Mouse (Mus musculus) neural tube, embryonic 11.5 days (tissue): ENCODE measurements around the gene Gm42742. TPM values are rescaled to one million over a fixed set of nuclear protein-coding genes. Genes with fewer than 3 reads are reported as not detected.

Source experiments
- ATAC-seq: fragments of 200-750 bp; cut with Nextera tagmentation; 2 replicates; pipeline ENCODE4 v1.8.0; 2017; ENCODE audit warnings: moderate number of reproducible peaks, mild to moderate bottlenecking, moderate TSS enrichment, moderate library complexity; ENCODE audit not compliant: insufficient read depth, low FRiP score, low TSS enrichment
- DNase-seq: peaks from one replicate; pipeline ENCODE4 v3.0.0-alpha.2; 2015; ENCODE audit warnings: low spot score
- H3K27ac ChIP-seq: fragments of 300-500 bp; sonication (generic); 2 replicates; pipeline ENCODE4 v1.5.1; 2014; ENCODE audit warnings: low read depth, mild to moderate bottlenecking, low read length
- H3K27me3 ChIP-seq: fragments of 300-500 bp; sonication (generic); 2 replicates; pipeline ENCODE4 v1.6.1; 2014; ENCODE audit warnings: mild to moderate bottlenecking, low read length, mixed read lengths; ENCODE audit not compliant: control insufficient read depth, insufficient read depth
- H3K36me3 ChIP-seq: fragments of 300-500 bp; sonication (generic); 2 replicates; pipeline ENCODE4 v1.6.1; 2014; ENCODE audit warnings: mild to moderate bottlenecking, low read length, moderate library complexity, mixed read lengths; ENCODE audit not compliant: control insufficient read depth, insufficient read depth
- H3K4me1 ChIP-seq: fragments of 300-500 bp; sonication (generic); 2 replicates; pipeline ENCODE4 v1.6.1; 2014; ENCODE audit warnings: low read length, mixed read lengths; ENCODE audit not compliant: control insufficient read depth, insufficient read depth
- H3K4me2 ChIP-seq: fragments of 300-500 bp; sonication (generic); 2 replicates; pipeline ENCODE4 v1.6.1; 2014; ENCODE audit warnings: low read depth, mild to moderate bottlenecking, moderate library complexity
- H3K4me3 ChIP-seq: fragments of 300-500 bp; sonication (generic); 2 replicates; pipeline ENCODE4 v1.5.1; 2014; ENCODE audit warnings: low read depth, low read length
- H3K9ac ChIP-seq: fragments of 300-500 bp; sonication (generic); 2 replicates; pipeline ENCODE4 v1.6.1; 2014; ENCODE audit warnings: mild to moderate bottlenecking, low read length
- H3K9me3 ChIP-seq: fragments of 300-500 bp; sonication (generic); 2 replicates; pipeline ENCODE4 v1.6.1; 2016; ENCODE audit warnings: low read length; ENCODE audit not compliant: control insufficient read depth
- WGBS: fragments of 180-500 bp; shearing (Covaris S2); extraction: QIAGEN DNeasy Blood & Tissue Kit; methylation state at CpG from one replicate; pipeline ENCODE4 v1.1.7; 2014; 5-methylcytosine and 5-hydroxymethylcytosine counted together
- polyA plus RNA-seq: library from polyadenylated mRNA; unstranded; fragments of >200 nt; fragmentation: Nextera tagmentation; extraction: Ambion mirVana; gene quantifications from 2 replicates; pipeline ENCODE4 v1.2.1, GENCODE M21; 2014

The Gm42742 gene
- polyA plus RNA-seq, 1 experiment from 2014 or later = 14.3 TPM

DNA sequence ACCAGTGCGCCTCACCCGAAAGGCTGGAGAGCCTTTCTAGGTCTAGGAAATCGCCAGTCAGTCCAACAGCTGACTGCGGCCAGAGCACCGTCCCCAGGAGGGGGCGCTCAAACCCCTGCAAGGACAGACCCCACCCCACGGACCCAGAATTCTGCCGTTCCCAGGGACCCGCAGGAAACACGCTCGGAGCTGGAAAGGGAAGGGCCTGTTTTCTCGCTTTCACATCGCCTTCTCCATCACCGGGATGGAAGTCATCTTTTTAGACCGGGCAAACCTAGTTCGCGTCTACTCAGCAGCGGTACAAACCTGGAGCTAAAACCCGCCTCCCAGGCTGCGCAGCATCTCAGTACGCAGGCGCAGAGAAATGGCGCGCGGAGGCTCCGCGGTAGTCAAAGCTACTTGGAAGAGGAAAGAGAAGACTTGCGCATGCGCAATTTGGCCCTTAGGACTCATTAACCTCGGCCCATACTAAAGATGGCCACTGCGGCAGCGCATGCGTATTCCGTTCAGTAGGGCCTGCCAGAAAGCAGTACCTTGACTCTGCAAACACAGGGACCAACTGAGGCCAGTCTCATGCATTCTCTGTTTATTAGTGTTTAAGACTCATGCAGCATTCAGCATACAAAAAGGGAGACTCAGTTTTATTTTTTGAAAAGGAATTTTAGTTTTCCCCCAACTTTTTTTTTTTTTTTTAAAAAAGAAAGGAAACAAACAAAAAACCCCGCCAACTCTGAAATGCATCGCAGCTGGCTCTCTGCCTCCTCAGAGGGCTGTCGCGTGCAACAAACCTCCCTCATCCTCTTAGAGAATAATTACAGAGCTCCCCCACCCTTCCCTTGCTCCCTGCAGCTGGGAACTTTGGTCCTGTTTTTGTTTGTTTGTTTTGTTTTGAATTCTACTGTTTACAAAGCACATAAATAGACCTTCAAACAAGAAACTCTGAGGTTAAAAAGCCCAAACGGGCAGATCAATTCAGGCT lies 3.6 kb downstream of the Gm42742 start, which contains the start of gene Pagr1a:
Gene Pagr1a (minus strand): TSS at position 382 of the 979 bp plus-strand sequence.
- Histone ChIP-seq H3K36me3 (peaks cover 8% of the 10 kb centered on the region), H3K4me1 (peaks cover 25% of the 10 kb centered on the region)
- peak; percentile 99 for DNase-seq

GRCm38 (mm10) chr7:127016486-127016938 lies 4.4 kb downstream of the Gm42742 start:
- DNase-seq = no peak
- H3K27me3 ChIP-seq = no peaks in the 10 kb centered on the region
- H3K9ac ChIP-seq = peak overlapping the region; percentile 91
- peak overlapping the region; percentile 76 for H3K4me3 ChIP-seq
- peaks cover 8% of the 10 kb centered on the region for H3K36me3 ChIP-seq
- peak overlapping the region; percentile 91 for H3K27ac ChIP-seq
- 1% methylated on average over 22 of the region's 22 CpGs for WGBS
- H3K4me1 ChIP-seq = peaks cover 21% of the 10 kb centered on the region
- no peaks in the 10 kb centered on the region for H3K9me3 ChIP-seq
- ATAC-seq = peak; percentile 45
- peak overlapping the region; percentile 92 for H3K4me2 ChIP-seq

More for the DNA sequence above, 3.6 kb downstream of the Gm42742 start, which contains the start of gene Pagr1a:
- H3K4me3 ChIP-seq = peak within 1 kb of the TSS; percentile 76
- peak; percentile 78 for ATAC-seq
- H3K4me2 ChIP-seq = peak within 1 kb of the TSS; percentile 92
- peak within 1 kb of the TSS; percentile 91 for H3K27ac ChIP-seq
- H3K27me3 ChIP-seq = no peaks in the 10 kb centered on the region
- peak within 1 kb of the TSS; percentile 91 for H3K9ac ChIP-seq
- WGBS = 5% methylated on average over 39 of the region's 39 CpGs
- H3K9me3 ChIP-seq = no peaks in the 10 kb centered on the region

GRCm38 (mm10) chr7:127016481-127016485 lies 4.6 kb downstream of the Gm42742 start, which contains the start of gene Pagr1b:
Pagr1b (minus strand) TSS chr7:127016484.
- H3K36me3 ChIP-seq = peaks cover 8% of the 10 kb centered on the region
- ATAC-seq (no peak), DNase-seq (no peak)
- H3K27me3 ChIP-seq = no peaks in the 10 kb centered on the region
- peak within 1 kb of the TSS; percentile 91 for H3K9ac ChIP-seq
- peak within 1 kb of the TSS; percentile 91 for H3K27ac ChIP-seq
- H3K4me2 ChIP-seq = peak within 1 kb of the TSS; percentile 92
- H3K4me3 ChIP-seq = peak within 1 kb of the TSS; percentile 76
- no peaks in the 10 kb centered on the region for H3K9me3 ChIP-seq
- peaks cover 20% of the 10 kb centered on the region for H3K4me1 ChIP-seq

DNA sequence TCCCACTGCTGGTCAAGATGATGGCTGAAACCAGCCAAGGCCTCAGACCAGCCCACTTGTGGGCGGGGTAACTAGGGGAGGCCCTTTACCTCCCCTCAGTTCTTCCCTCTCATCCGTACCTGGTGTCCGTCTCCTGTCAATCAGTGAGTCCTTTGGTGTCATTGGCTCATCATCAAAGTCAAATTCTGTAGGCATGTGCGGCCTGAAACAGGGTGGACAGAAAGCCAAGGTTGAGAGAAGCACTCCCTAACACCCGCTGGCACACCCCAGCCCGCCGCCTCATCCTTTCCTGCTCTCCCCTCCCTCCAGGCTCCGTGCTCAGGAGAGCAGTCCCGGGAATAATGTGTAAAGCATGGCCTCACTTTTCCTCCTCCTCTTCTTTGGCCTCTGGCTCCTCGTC lies 4.8 kb downstream of the Gm42742 start:
- no peaks in the 10 kb centered on the region for H3K9me3 ChIP-seq
- peaks cover 20% of the 10 kb centered on the region for H3K4me1 ChIP-seq
- no peaks in the 10 kb centered on the region for H3K27me3 ChIP-seq
- H3K27ac ChIP-seq = peak overlapping the region; percentile 91
- peak overlapping the region; percentile 92 for H3K4me2 ChIP-seq
- 2% methylated on average over 10 of the region's 10 CpGs for WGBS
- H3K9ac ChIP-seq = peak overlapping the region; percentile 91
- DNase-seq (no peak), ATAC-seq (peak; percentile 14; the same call in 1 of the 2 replicates)
- peak overlapping the region; percentile 76 for H3K4me3 ChIP-seq
- peaks cover 8% of the 10 kb centered on the region for H3K36me3 ChIP-seq

DNA sequence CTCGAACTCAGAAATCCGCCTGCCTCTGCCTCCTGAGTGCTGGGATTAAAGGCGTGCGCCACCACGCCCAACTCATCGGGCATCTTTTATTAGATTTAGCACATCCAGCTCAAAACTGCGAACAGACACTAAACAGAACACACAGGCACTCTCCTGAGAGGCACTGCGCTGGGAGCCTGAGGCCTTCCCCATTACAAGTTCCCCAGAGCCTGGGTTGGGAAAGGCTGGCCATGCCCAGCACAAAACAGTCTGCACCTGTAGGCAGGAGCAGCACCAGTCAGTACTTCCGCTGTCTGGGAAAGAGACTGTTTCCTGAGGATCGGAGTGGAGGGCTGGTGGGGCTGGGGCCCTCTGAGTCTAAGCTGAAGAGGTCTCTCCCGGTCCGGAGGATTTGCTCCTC lies 5.9 kb downstream of the Gm42742 start:
- no peaks in the 10 kb centered on the region for H3K9me3 ChIP-seq
- no peak overlapping the region for H3K9ac ChIP-seq
- H3K4me1 ChIP-seq = peaks cover 16% of the 10 kb centered on the region
- peak overlapping the region; percentile 92 for H3K4me2 ChIP-seq
- H3K27me3 ChIP-seq = no peaks in the 10 kb centered on the region
- H3K4me3 ChIP-seq = peak overlapping the region; percentile 76; the same call in 1 of the 2 replicates
- no peak for ATAC-seq
- no peak overlapping the region for H3K27ac ChIP-seq
- WGBS = 97% methylated on average over 12 of the region's 12 CpGs
- DNase-seq = no peak
- peaks cover 8% of the 10 kb centered on the region for H3K36me3 ChIP-seq

DNA sequence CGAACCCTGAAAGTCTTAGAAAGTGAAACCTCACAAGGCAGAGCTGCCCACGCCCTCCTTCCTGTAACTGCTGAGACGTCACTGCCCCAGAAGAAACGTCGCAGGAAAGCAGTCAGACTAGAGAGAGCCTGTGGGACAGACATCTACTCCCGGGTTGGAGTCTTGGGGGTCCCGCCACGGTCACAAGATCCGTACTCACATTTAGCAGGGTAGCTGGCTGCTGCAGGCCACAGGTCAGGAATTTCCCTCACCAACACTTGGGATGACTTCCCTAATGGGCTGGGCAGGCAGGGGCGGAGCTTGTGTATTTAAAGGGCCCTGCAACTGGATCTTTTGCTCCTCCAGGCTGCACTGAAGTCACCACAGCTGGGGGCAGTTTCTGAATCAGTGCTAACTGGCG lies 6.6 kb downstream of the Gm42742 start, which contains the start of gene Mvp:
Gene Mvp (minus strand): TSS at position 302 of the 400 bp plus-strand sequence.
- Histone ChIP-seq H3K9me3 (no peaks in the 10 kb centered on the region), H3K4me2 (peak within 1 kb of the TSS; percentile 92), H3K27ac (no peak within 1 kb of the TSS), H3K4me1 (peaks cover 16% of the 10 kb centered on the region), H3K36me3 (peaks cover 8% of the 10 kb centered on the region), H3K27me3 (no peaks in the 10 kb centered on the region), H3K4me3 (peak within 1 kb of the TSS; percentile 76), H3K9ac (0 out of 2 replicates have a peak within 1 kb of the TSS, but pooled peaks have one; percentile 27)
- DNase-seq = no peak
- WGBS = 71% methylated on average over 11 of the region's 11 CpGs
- ATAC-seq = no peak

DNA sequence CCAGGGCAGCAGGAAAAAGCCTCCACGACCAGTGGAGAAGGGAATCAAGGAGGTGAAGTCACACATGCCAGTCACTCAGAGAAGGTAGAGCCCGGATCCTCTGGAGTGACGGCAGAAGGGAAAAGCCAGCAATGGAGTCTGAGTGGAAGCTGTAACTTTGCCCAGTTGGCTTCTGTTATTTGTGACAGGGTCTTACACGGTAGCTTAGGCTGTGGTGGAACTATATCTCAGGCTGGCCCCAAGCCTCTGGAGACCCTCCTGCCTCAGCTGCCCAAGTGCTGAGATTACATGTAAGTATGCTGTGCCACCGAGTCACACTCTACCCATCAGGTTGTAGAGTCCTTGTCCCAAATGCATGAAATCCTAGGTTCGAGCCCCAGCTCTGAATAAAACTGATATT lies 7.5 kb downstream of the Gm42742 start:
- Histone ChIP-seq H3K9ac (no peak overlapping the region), H3K27ac (no peak overlapping the region), H3K4me2 (no peak overlapping the region), H3K4me1 (peaks cover 16% of the 10 kb centered on the region), H3K9me3 (no peaks in the 10 kb centered on the region), H3K36me3 (peaks cover 8% of the 10 kb centered on the region), H3K27me3 (no peaks in the 10 kb centered on the region), H3K4me3 (no peak overlapping the region)
- ATAC-seq (no peak), DNase-seq (no peak)
- 92% methylated on average over 6 of the region's 6 CpGs for WGBS

GRCm38 (mm10) chr7:127012845-127013244 lies 8.1 kb downstream of the Gm42742 start:
- 97% methylated on average over 10 of the region's 10 CpGs for WGBS
- DNase-seq (no peak), ATAC-seq (no peak)
- Histone ChIP-seq H3K27ac (no peak overlapping the region), H3K4me3 (no peak overlapping the region), H3K9me3 (no peaks in the 10 kb centered on the region), H3K36me3 (peaks cover 8% of the 10 kb centered on the region), H3K27me3 (no peaks in the 10 kb centered on the region), H3K4me1 (peaks cover 16% of the 10 kb centered on the region), H3K9ac (no peak overlapping the region), H3K4me2 (no peak overlapping the region)

DNA sequence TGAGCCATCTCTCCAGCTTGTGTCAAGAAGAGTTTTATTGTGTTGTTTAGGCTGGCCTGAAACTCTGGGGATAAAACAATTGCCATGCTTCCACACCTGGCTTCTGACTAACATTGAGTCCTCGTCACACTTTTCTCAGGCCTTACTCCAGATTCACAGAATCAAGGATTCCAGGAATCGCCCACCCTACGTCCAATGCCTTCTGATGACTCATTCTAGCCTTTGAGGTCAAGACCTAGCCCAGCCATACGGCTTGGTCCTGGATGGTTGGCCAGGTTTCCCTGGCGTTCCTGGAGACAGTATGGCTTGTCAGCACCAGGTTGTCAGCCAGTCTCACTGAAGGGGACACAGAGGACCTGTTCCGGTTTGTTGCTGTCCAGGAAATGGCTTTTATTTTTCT lies 8.5 kb downstream of the Gm42742 start:
- H3K9ac ChIP-seq = no peak overlapping the region

More for the DNA sequence above, 8.5 kb downstream of the Gm42742 start:
- Histone ChIP-seq H3K4me3 (no peak overlapping the region), H3K4me2 (no peak overlapping the region), H3K9me3 (no peaks in the 10 kb centered on the region), H3K4me1 (peaks cover 16% of the 10 kb centered on the region), H3K36me3 (peaks cover 8% of the 10 kb centered on the region), H3K27ac (no peak overlapping the region), H3K27me3 (no peaks in the 10 kb centered on the region)
- ATAC-seq (no peak), DNase-seq (no peak)
- WGBS = 93% methylated on average over 6 of the region's 6 CpGs
